Mouse (Mus musculus): ENCODE data around the gene Gm21725. TPM values are rescaled to one million over a fixed set of nuclear protein-coding genes. Genes with fewer than 3 reads are reported as not detected.
"Not testable (repeated sequence)": the region's sequence is repeated elsewhere in the genome, so short reads cannot be mapped to it uniquely, and the experiment has no call there.

Gm21725 gene
- polyA plus RNA-seq (2017; shearing (Covaris generic)) = not detected

DNA sequence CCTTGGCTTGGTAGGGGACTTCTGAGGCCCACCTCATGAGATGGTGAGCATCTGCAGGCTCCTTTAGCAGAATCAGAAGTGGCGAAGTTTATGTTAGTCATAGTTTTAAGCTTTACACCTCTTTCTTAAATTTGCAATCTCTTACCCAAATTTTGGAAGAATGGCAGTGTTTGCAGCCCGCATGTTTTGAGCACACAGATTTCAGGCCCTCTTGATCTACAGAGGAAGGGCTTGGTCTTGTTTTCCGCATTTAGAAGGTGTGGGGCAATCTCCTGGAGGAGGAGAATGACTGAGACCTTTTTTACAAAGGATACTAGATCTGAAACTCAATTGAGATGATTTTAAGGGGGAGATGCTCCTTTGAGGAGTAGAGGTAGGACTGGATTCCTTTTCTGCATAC is at the start of gene Gm21725:
TSS of gene Gm21725 (minus strand) at position 101 of the 400 bp plus-strand sequence.
- ATAC-seq = not testable (repeated sequence)

Other genes with a start within 250 kb of the Gm21725 start
- not detected for gene Gm21891, start 215.6 kb downstream of the Gm21725 start, polyA plus RNA-seq (2017; shearing (Covaris generic))
- not detected for gene Gm21425, start 187.1 kb downstream of the Gm21725 start, polyA plus RNA-seq (2017; shearing (Covaris generic))
- gene Gm21828, start 125.1 kb downstream of the Gm21725 start, polyA plus RNA-seq (2017; shearing (Covaris generic)) = not detected
- gene Gm21440, start 96.7 kb downstream of the Gm21725 start, polyA plus RNA-seq (2017; shearing (Covaris generic)) = not detected
- gene Gm21454, start 96.6 kb downstream of the Gm21725 start, polyA plus RNA-seq (2017; shearing (Covaris generic)) = not detected
- not detected for gene Gm21866, start 116.5 kb upstream of the Gm21725 start, polyA plus RNA-seq (2017; shearing (Covaris generic))
- not detected for gene Gm20773, start 145.0 kb upstream of the Gm21725 start, polyA plus RNA-seq (2017; shearing (Covaris generic))

Measured in activated CD4-positive, CD25-positive, alpha-beta regulatory T cell, adult 4 months (primary cell).